Mouse (Mus musculus) T-helper 1 cell (primary cell): ENCODE data around the gene H2afx.
"Not testable (repeated sequence)": the region's sequence is repeated elsewhere in the genome, so short reads cannot be mapped to it uniquely, and the experiment has no call there.

Source experiments
- in situ Hi-C: fragments of 300-600 bp; cut with MboI, MseI; formaldehyde crosslinking; loops from one replicate; pipeline ENCODE4 v1.15.1; 2025; ENCODE audit warnings: high pct_unique_total_duplicates

Gene H2afx

GRCm38 (mm10) chr9:44337436-44338169 lies 3.1 kb downstream of the H2afx start:
- in situ Hi-C loops: no loop called here

- in situ Hi-C loops: no loop called here
Measured at GRCm38 (mm10) chr9:44338574-44338973, 4.1 kb downstream of the H2afx start.

- in situ Hi-C loops: loop anchor here (5.0 kb wide), 1 partner anchor 56 kb away; the partner anchor contains the start of gene Slc37a4
Measured at GRCm38 (mm10) chr9:44341487-44341886, 7.0 kb downstream of the H2afx start.

GRCm38 (mm10) chr9:44342173-44342572 lies 7.7 kb downstream of the H2afx start:
- in situ Hi-C loops: loop anchor here (5.0 kb wide), 1 partner anchor 55 kb away; the partner anchor contains the start of gene Slc37a4

GRCm38 (mm10) chr9:44342605-44343004 lies 8.1 kb downstream of the H2afx start:
- in situ Hi-C loops: loop anchor here (5.0 kb wide), 1 partner anchor 55 kb away; the partner anchor contains the start of gene Slc37a4

- in situ Hi-C loops: loop anchor here (5.0 kb wide), 1 partner anchor 54 kb away; the partner anchor contains the start of gene Slc37a4
Measured at GRCm38 (mm10) chr9:44343290-44343689, 8.8 kb downstream of the H2afx start.

GRCm38 (mm10) chr9:44343781-44344421 lies 9.4 kb downstream of the H2afx start, which contains the start of gene Hmbs:
Gene Hmbs, minus strand, starts transcription at chr9:44344228.
- in situ Hi-C loops: loop anchor here (5.0 kb wide), 1 partner anchor 53 kb away; the partner anchor contains the start of gene Slc37a4

- in situ Hi-C loops: no loop called here
Measured at GRCm38 (mm10) chr9:44345570-44346433, 11.3 kb downstream of the H2afx start.

- in situ Hi-C loops: no loop called here
Measured at GRCm38 (mm10) chr9:44347166-44347565, 12.7 kb downstream of the H2afx start.

- in situ Hi-C loops: no loop called here
Measured at GRCm38 (mm10) chr9:44347621-44348020, 13.1 kb downstream of the H2afx start.

- in situ Hi-C loops: no loop called here
Measured at GRCm38 (mm10) chr9:44348546-44348945, 14.1 kb downstream of the H2afx start.

- in situ Hi-C loops: no loop called here
Measured at GRCm38 (mm10) chr9:44351396-44351795, 16.9 kb downstream of the H2afx start.

- in situ Hi-C loops: no loop called here
Measured at GRCm38 (mm10) chr9:44352337-44352736, 17.8 kb downstream of the H2afx start.

- in situ Hi-C loops: no loop called here
Measured at GRCm38 (mm10) chr9:44353142-44353541, 18.6 kb downstream of the H2afx start.

GRCm38 (mm10) chr9:44357207-44357606 lies 22.7 kb downstream of the H2afx start:
- in situ Hi-C loops: no loop called here

- in situ Hi-C loops: no loop called here
Measured at GRCm38 (mm10) chr9:44361190-44361917, 26.9 kb downstream of the H2afx start, which contains the start of gene Vps11. Gene Vps11, minus strand, starts transcription at chr9:44361670.

GRCm38 (mm10) chr9:44361931-44362330 lies 27.4 kb downstream of the H2afx start:
- in situ Hi-C loops: not testable (repeated sequence)

- in situ Hi-C loops: no loop called here
Measured at GRCm38 (mm10) chr9:44364480-44364879, 30.0 kb downstream of the H2afx start.

GRCm38 (mm10) chr9:44373386-44373785 lies 38.9 kb downstream of the H2afx start:
- in situ Hi-C loops: no loop called here

- in situ Hi-C loops: no loop called here
Measured at GRCm38 (mm10) chr9:44376141-44376540, 41.6 kb downstream of the H2afx start.

GRCm38 (mm10) chr9:44377335-44377734 lies 42.8 kb downstream of the H2afx start:
- in situ Hi-C loops: not testable (repeated sequence)
